Mouse (Mus musculus) midbrain, embryonic 14.5 days (tissue): ENCODE measurements around the gene Stradb. TPM values are rescaled to one million over a fixed set of nuclear protein-coding genes. Genes with fewer than 3 reads are reported as not detected.
"Not testable (repeated sequence)": the region's sequence is repeated elsewhere in the genome, so short reads cannot be mapped to it uniquely, and the experiment has no call there.

Experiments
- ATAC-seq: fragments of 200-750 bp; cut with Nextera tagmentation; 2 replicates; pipeline ENCODE4 v1.8.0; 2017; ENCODE audit warnings: moderate number of reproducible peaks, moderate library complexity; ENCODE audit not compliant: low FRiP score, low TSS enrichment
- DNase-seq: peaks from one replicate; pipeline ENCODE4 v3.0.0-alpha.2; 2015
- H3K27ac ChIP-seq: fragments of 300-500 bp; sonication (generic); replicated peaks from 2 replicates; pipeline ENCODE4 v1.5.1; 2014; ENCODE audit warnings: mild to moderate bottlenecking, low read depth, low read length, moderate library complexity
- H3K27me3 ChIP-seq: fragments of 300-500 bp; sonication (generic); 2 replicates; pipeline ENCODE4 v1.6.1; 2014; ENCODE audit warnings: low read length, control low read depth, mixed read lengths; ENCODE audit not compliant: control insufficient read depth, insufficient read depth
- H3K36me3 ChIP-seq: fragments of 300-500 bp; sonication (generic); 2 replicates; pipeline ENCODE4 v1.6.1; 2014; ENCODE audit warnings: low read length, control low read depth; ENCODE audit not compliant: control insufficient read depth, insufficient read depth
- H3K4me1 ChIP-seq: fragments of 300-500 bp; sonication (generic); 2 replicates; pipeline ENCODE4 v1.6.1; 2014; ENCODE audit warnings: mild to moderate bottlenecking, antibody characterized with exemption, low read length, control low read depth; ENCODE audit not compliant: control insufficient read depth, insufficient read depth
- H3K4me2 ChIP-seq: fragments of 300-500 bp; sonication (generic); 2 replicates; pipeline ENCODE4 v1.6.1; 2014; ENCODE audit warnings: mild to moderate bottlenecking, low read length, moderate library complexity
- H3K4me3 ChIP-seq: fragments of 300-500 bp; sonication (generic); replicated peaks from 2 replicates; pipeline ENCODE4 v1.5.1; 2014; ENCODE audit warnings: low read depth, low read length
- H3K9ac ChIP-seq: fragments of 300-500 bp; sonication (generic); replicated peaks from 2 replicates; pipeline ENCODE4 v1.6.1; 2014; ENCODE audit warnings: mild to moderate bottlenecking, low read length, moderate library complexity
- H3K9me3 ChIP-seq: fragments of 300-500 bp; sonication (generic); 2 replicates; pipeline ENCODE4 v1.6.1; 2016; ENCODE audit warnings: low read length, control low read depth, mixed read lengths; ENCODE audit not compliant: control insufficient read depth
- WGBS: fragments of 180-500 bp; shearing (Covaris S2); extraction: QIAGEN DNeasy Blood & Tissue Kit; methylation state at CpG from one replicate; pipeline ENCODE4 v1.1.7; 2014; 5-methylcytosine and 5-hydroxymethylcytosine counted together
- polyA plus RNA-seq: library from polyadenylated mRNA; unstranded; fragments of >200 nt; fragmentation: Nextera tagmentation; extraction: Ambion mirVana; gene quantifications from 2 replicates; pipeline ENCODE4 v1.2.1, GENCODE M21; 2014

The Stradb gene
- polyA plus RNA-seq, 1 experiment from 2014 or later: 101 TPM

- no peaks in the 10 kb centered on the region for H3K9me3 ChIP-seq
- no peak for ATAC-seq
- 0 out of 2 replicates have a peak, but pooled peaks cover 6% of the 10 kb centered on the region for H3K4me1 ChIP-seq
- no peak overlapping the region for H3K4me3 ChIP-seq
- H3K9ac ChIP-seq: no peak overlapping the region
- DNase-seq: no peak
- 58% methylated on average over 2 of the region's 2 CpGs for WGBS
- H3K27ac ChIP-seq: no peak overlapping the region
- no peaks in the 10 kb centered on the region for H3K36me3 ChIP-seq
- H3K27me3 ChIP-seq: no peaks in the 10 kb centered on the region
- no peak overlapping the region for H3K4me2 ChIP-seq
These were observed 15.4 kb upstream of the Stradb start for GRCm38 (mm10) chr1:58957931-58958330.

DNA sequence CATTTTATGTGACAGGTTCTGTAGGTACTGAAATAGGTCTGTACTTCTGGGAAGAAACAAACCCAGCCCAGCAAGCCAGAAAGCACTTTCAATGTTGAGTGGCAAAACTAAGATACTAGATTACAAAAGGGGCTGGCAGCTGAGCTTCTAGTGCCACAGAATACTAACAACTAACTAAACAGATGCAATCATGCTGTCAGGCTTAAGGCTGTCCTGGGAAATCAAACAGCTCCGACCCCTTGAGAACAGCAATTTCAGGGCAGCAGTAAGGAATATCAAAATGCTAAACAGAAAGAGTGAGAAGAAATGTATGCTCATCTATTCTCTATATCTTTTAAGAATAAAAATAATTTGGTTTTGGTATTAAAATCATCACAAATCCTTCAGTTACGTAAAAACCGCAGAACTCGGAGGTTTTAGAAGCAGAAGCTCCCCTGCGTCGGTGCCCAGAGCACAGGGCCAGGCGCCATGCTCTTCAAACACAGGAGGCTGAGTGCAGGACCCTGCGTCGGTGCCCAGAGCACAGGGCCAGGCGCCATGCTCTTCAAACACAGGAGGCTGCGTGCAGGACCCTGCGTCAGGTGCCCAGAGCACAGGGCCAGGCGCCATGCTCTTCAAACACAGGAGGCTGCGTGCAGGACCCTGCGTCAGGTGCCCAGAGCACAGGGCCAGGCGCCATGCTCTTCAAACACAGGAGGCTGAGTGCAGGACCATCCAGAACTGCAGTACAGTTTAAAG lies 14.4 kb upstream of the Stradb start:
- H3K27me3 ChIP-seq, H3K27ac ChIP-seq, H3K36me3 ChIP-seq, H3K4me1 ChIP-seq, H3K9me3 ChIP-seq, H3K4me2 ChIP-seq, ATAC-seq, H3K9ac ChIP-seq, H3K4me3 ChIP-seq: not testable (repeated sequence)
- DNase-seq: peak; percentile 27
- WGBS: 71% methylated on average over 16 of the region's 16 CpGs

- Histone ChIP-seq H3K36me3 (no peaks in the 10 kb centered on the region), H3K9me3 (no peaks in the 10 kb centered on the region), H3K27ac (no peak overlapping the region), H3K4me1 (0 out of 2 replicates have a peak, but pooled peaks cover 6% of the 10 kb centered on the region), H3K9ac (no peak overlapping the region), H3K27me3 (no peaks in the 10 kb centered on the region), H3K4me3 (no peak overlapping the region), H3K4me2 (no peak overlapping the region)
- DNase-seq (no peak), ATAC-seq (no peak)
- WGBS: 85% methylated on average over 2 of the region's 2 CpGs
These were observed 13.6 kb upstream of the Stradb start for GRCm38 (mm10) chr1:58959682-58960081.

GRCm38 (mm10) chr1:58961152-58961893 lies 12.0 kb upstream of the Stradb start:
- no peak overlapping the region for H3K27ac ChIP-seq
- 50% methylated on average over 12 of the region's 12 CpGs for WGBS

GRCm38 (mm10) chr1:58962418-58962817 lies 10.9 kb upstream of the Stradb start:
- no peak overlapping the region for H3K4me2 ChIP-seq
- WGBS: 90% methylated on average over 5 of the region's 5 CpGs
- ATAC-seq: no peak

More at GRCm38 (mm10) chr1:58961152-58961893, 12.0 kb upstream of the Stradb start:
- Histone ChIP-seq H3K27me3 (no peaks in the 10 kb centered on the region), H3K9ac (no peak overlapping the region), H3K36me3 (no peaks in the 10 kb centered on the region), H3K4me2 (no peak overlapping the region), H3K4me3 (no peak overlapping the region), H3K4me1 (0 out of 2 replicates have a peak, but pooled peaks cover 6% of the 10 kb centered on the region), H3K9me3 (no peaks in the 10 kb centered on the region)
- ATAC-seq (no peak), DNase-seq (peak; percentile 39)

DNA sequence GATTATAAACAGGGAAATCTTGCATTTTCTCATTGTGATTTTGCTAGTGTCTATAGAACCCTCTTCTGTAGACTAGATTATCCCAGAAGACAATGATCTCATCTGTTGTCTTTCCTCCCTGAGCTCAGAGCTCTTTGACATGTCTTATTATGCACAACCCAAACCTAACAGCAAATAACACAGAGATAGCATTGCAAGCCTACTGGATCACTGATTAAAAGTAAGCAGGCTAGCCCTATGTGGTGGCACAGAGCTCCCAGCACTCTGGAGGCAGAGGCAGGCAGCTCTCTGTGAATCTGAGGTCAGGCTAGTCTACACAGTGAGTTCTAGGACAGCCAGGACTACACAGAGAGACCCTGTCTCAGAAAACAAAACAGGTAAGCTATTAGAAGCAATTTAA lies 10.5 kb upstream of the Stradb start:
- Histone ChIP-seq H3K9me3 (no peaks in the 10 kb centered on the region), H3K9ac (no peak overlapping the region), H3K27ac (no peak overlapping the region), H3K4me3 (no peak overlapping the region), H3K36me3 (no peaks in the 10 kb centered on the region), H3K4me1 (0 out of 2 replicates have a peak, but pooled peaks cover 6% of the 10 kb centered on the region), H3K4me2 (no peak overlapping the region), H3K27me3 (no peaks in the 10 kb centered on the region)
- DNase-seq (no peak), ATAC-seq (no peak)

More at GRCm38 (mm10) chr1:58962418-58962817, 10.9 kb upstream of the Stradb start:
- H3K9ac ChIP-seq: no peak overlapping the region
- no peaks in the 10 kb centered on the region for H3K9me3 ChIP-seq
- H3K36me3 ChIP-seq: no peaks in the 10 kb centered on the region
- 0 out of 2 replicates have a peak, but pooled peaks cover 6% of the 10 kb centered on the region for H3K4me1 ChIP-seq
- no peak overlapping the region for H3K27ac ChIP-seq
- H3K27me3 ChIP-seq: no peaks in the 10 kb centered on the region
- no peak for DNase-seq
- H3K4me3 ChIP-seq: no peak overlapping the region

DNA sequence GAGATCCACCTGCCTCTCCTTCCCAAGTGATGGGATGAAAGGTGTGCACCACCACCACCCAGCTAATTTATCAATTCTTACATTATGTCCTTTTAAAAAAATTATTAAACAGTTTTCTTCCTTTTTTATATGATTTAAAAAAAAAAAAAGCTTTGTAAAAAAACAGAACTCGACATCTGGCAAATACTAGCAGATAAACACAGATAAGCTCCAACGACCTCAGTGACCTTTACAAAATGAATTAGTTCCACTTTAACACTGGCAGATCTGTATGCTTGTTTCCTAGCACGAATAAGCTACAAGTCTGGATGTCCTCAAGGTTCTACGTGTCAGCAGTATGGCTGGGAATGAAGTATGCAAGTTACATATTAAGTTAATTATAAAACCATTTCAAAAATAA lies 5.8 kb upstream of the Stradb start:
- no peak overlapping the region for H3K4me2 ChIP-seq
- ATAC-seq: no peak
- 22% methylated on average over 4 of the region's 4 CpGs for WGBS

DNA sequence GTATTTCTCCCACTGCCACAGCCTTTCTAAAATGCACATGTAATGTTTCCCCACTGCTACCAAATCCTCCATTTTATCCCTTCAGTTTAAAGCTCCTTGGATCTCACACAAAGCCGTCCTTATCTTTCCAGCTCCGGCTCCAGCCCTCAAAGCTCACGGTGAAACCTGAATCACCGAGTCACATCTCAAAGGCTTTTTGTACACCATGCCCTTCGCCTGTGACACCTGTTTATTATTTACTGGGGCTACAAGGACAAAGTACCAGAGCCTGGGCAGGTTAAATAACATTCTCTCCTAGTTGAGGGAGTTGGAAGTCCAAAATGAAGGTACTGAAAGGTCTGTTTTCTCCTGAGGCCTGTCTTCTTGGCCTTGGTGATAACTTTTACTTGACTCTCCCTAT lies 3.3 kb upstream of the Stradb start:
- H3K9me3 ChIP-seq: no peaks in the 10 kb centered on the region
- H3K4me2 ChIP-seq: no peak overlapping the region
- 67% methylated on average over 5 of the region's 5 CpGs for WGBS

More for the DNA sequence above, 5.8 kb upstream of the Stradb start:
- H3K4me3 ChIP-seq: no peak overlapping the region
- no peaks in the 10 kb centered on the region for H3K27me3 ChIP-seq
- H3K9me3 ChIP-seq: no peaks in the 10 kb centered on the region
- H3K9ac ChIP-seq: no peak overlapping the region
- DNase-seq: no peak
- H3K36me3 ChIP-seq: no peaks in the 10 kb centered on the region
- H3K27ac ChIP-seq: no peak overlapping the region
- peaks cover 21% of the 10 kb centered on the region for H3K4me1 ChIP-seq

More for the DNA sequence above, 3.3 kb upstream of the Stradb start:
- no peak for DNase-seq
- Histone ChIP-seq H3K9ac (no peak overlapping the region), H3K27ac (no peak overlapping the region), H3K4me3 (no peak overlapping the region), H3K36me3 (no peaks in the 10 kb centered on the region), H3K27me3 (no peaks in the 10 kb centered on the region), H3K4me1 (peaks cover 30% of the 10 kb centered on the region)
- ATAC-seq: no peak
